Mouse (Mus musculus): ENCODE data around the gene Prkaa2. TPM values are rescaled to one million over a fixed set of nuclear protein-coding genes. Genes with fewer than 3 reads are reported as not detected.
A peak's percentile ranks its signal among the peaks of the same experiment; 100 is the strongest.

Prkaa2 gene
- total RNA-seq, 2 experiments from 2014 or later = 31.0 to 35.7 TPM

DNA sequence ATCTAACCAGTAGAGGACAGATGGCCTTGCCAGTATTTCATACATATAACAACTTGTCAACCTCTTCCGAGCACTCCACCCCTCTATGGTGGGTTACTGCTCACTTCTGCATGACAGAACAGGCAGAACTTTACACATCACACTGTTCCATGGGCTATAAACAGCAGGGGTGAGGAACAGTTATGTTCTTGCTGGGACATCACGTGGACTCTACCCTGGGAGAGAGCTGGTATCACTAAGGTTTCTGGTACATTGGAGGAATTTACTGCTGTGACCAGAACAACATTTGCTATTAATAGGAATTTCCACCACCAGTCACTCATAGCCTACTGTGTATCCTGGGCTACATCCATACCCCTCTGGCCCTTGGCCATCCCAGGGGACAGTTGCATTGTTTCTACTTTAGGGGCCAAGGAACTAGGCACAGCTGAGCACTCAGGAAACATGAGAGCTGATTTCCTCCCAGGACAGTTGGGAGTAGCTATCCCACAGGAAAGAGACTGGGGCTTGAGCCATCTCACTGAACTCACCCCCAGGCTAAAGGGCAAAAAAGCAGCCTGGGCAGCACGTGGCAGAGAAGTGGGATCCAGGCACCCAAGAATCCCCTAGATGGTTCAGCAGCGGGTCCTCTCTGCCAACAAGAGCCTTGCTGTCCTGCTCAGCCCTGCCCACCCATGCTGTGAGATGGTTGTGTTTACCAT is 23.8 kb upstream of the Prkaa2 start:
- intact Hi-C loops (cut with DNase I) = no loop called here
- no peak for DNase-seq (ENCODE audit: extremely low spot score in 1 of 2, low spot score in 2 of 2)
- no peak for TF ChIP-seq CTCF (IDR thresholded peaks at IDR 0.05)
- no peak overlapping the region for H3K4me3 ChIP-seq
- no peak overlapping the region for H3K27ac ChIP-seq

DNA sequence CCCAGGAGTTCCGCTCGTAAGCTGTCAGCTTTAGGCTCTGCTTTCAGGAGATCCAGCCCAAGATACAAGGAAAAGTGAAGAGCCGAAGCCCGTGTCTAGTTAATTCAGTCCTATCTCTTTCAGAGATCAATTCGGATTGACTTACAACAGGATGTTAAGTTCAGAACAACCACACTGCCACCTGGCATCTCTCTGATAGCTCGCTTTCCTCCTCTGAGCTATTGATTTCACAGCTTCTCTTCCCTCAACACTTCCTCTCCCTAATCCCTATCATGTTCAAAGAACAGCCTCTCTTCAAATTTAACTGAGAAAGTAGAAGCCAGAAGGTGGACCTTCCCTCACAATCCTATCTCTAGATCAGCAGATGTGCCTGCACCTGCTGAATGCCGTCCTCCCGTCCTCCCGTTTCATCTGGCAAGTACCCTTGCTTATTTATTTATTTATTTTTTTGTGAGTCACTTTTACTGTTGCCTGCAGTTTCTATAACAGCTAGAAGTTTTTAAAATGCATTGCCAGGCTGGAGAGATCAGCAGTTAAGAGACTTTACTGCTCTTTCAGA is 22.1 kb upstream of the Prkaa2 start:
- no peak for TF ChIP-seq CTCF (IDR thresholded peaks at IDR 0.05)
- H3K4me3 ChIP-seq = no peak overlapping the region
- no peak for DNase-seq (ENCODE audit: extremely low spot score in 1 of 2, low spot score in 2 of 2)
- no peak overlapping the region for H3K27ac ChIP-seq
- intact Hi-C loops (cut with DNase I) = no loop called here

DNA sequence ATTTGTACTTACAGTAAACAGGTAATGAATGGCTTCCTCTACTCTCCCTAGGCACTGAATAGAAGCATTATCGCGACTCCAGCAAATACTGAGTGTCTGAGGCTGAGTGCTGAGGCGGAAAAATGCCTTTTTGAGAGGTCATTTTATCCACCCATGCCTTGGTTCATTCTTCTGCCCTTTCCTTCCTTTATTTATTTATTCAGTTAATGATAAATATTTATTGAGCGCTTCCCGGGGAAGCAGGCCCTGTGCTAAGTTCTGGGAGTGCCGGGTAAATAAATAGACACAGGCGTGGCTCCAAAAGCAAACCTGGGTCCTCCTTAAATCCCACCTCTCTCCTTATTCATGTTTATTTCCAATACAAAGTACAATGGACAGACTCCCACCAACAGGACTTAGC is 19.5 kb upstream of the Prkaa2 start:
- no peak for DNase-seq (ENCODE audit: extremely low spot score in 1 of 2, low spot score in 2 of 2)
- no peak for TF ChIP-seq CTCF (IDR thresholded peaks at IDR 0.05)

GRCm38 (mm10) chr4:105122429-105122828 is 12.7 kb upstream of the Prkaa2 start:
- TF ChIP-seq CTCF (IDR thresholded peaks at IDR 0.05) = peak; percentile 58

More for the DNA sequence above, 19.5 kb upstream of the Prkaa2 start:
- H3K27ac ChIP-seq = no peak overlapping the region
- H3K4me3 ChIP-seq = no peak overlapping the region
- intact Hi-C loops (cut with DNase I) = no loop called here

DNA sequence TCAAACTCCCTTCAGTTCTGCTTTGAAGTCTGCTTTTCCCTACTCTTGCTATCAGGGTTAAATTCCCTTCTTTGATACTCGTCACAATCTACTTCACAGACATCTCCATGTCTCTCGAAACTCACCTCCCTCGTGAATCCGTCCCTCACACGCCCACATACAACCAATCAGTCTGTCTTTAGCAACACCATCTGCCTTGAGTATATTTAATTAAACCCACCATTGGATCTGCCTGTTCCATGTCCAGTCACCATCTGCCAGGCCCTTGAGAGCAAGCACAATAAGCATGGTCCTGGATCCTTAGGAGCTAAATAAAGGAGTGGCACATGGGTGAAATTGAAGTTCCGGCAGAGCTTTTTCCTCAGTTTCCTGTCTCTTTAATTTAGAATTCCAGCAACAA is 11.4 kb upstream of the Prkaa2 start:
- Histone ChIP-seq H3K4me3 (no peak overlapping the region), H3K27ac (no peak overlapping the region)
- TF ChIP-seq CTCF (IDR thresholded peaks at IDR 0.05) = no peak
- intact Hi-C loops (cut with DNase I) = loop anchor here (5.0 kb wide), 2 partner anchors 89 to 209 kb away; partner anchors contain the start of gene Fyb2
- DNase-seq (ENCODE audit: extremely low spot score in 1 of 2, low spot score in 2 of 2) = no peak

More at GRCm38 (mm10) chr4:105122429-105122828, 12.7 kb upstream of the Prkaa2 start:
- Histone ChIP-seq H3K4me3 (no peak overlapping the region), H3K27ac (no peak overlapping the region)
- DNase-seq (ENCODE audit: extremely low spot score in 1 of 2, low spot score in 2 of 2) = peak; percentile 54 to 58
- intact Hi-C loops (cut with DNase I) = loop anchor here (5.0 kb wide), 2 partner anchors 90 to 210 kb away; partner anchors contain the start of gene Fyb2

DNA sequence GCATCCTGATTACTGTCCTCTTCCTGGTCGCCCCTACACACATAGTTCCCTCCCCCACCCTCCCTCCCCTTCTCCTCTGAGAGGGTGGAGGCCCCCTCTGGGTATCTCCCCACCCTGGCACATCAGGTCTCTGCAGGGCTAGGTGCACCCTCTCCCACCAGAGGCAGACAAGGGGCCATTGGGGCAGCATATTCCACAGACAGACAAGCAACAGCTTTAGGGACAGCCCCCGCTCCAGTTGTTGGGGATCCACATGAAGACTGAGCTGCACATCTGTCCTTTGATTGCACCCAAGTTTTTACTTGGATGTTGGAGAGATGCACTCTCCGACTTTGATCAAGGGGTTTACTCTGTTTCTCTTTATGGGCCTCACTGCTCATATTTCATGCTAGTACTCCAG is 3.8 kb upstream of the Prkaa2 start:
- Histone ChIP-seq H3K4me3 (no peak overlapping the region), H3K27ac (no peak overlapping the region)
- intact Hi-C loops (cut with DNase I) = no loop called here
- no peak for DNase-seq (ENCODE audit: extremely low spot score in 1 of 2, low spot score in 2 of 2)
- no peak for TF ChIP-seq CTCF (IDR thresholded peaks at IDR 0.05)

DNA sequence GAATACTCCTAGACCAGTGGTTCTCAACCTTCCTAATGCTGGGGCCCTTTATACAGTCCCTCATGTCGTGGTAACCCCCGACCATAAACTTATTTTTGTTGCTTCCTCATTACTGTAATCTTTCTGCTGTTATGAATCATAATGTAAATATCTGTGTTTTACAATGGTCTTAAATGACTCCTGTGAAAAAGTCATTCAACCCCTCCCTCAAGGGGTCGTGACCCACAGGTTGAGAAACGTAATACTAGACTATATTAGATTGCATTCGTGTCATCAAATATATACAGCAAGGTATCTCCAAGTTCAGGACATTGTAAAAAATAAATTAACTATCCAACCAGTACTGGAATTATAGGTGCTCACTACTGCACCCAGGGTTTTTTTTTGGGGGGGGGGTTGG is 3.4 kb upstream of the Prkaa2 start:
- no peak for TF ChIP-seq CTCF (IDR thresholded peaks at IDR 0.05)
- H3K27ac ChIP-seq = no peak overlapping the region
- H3K4me3 ChIP-seq = no peak overlapping the region
- intact Hi-C loops (cut with DNase I) = no loop called here
- DNase-seq (ENCODE audit: extremely low spot score in 1 of 2, low spot score in 2 of 2) = no peak

DNA sequence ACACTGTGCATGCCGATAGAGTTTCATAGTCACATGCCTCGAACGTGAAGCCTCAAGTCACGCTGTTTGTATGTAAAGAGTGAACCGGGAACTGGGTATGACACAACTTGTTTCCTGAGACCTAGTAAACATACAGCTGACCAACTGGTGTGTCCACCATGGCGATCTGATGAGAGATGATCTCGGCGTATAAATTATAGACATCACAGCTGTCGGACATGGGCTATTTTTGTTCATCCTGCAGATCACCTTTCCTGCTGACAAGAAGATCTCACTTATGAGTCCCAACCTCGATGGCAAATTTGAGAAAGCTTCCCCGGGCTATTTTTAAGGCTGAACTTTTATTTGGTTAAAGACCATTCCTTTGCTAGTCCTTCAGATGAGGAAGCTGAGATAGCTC is 2.1 kb upstream of the Prkaa2 start:
- Histone ChIP-seq H3K4me3 (no peak overlapping the region), H3K27ac (no peak overlapping the region)
- no peak for TF ChIP-seq CTCF (IDR thresholded peaks at IDR 0.05)
- no peak for DNase-seq (ENCODE audit: extremely low spot score in 1 of 2, low spot score in 2 of 2)
- intact Hi-C loops (cut with DNase I) = no loop called here

DNA sequence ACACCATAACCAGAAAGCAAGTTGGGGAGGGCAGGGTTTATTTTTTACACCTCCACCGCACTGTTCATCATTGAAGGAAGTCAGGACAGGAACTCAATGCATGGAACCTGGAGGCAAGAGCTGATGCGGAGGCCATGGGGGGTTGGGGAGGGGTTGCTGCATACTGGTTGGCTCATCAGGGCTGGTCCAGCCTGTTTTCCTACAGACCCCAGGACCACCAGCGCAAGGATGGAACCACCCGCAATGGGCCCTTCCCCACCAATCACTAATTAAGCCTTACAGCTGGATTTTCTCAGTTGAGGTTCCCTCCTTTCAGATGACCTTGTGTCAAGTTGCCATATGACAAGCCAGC is 970 bp upstream of the Prkaa2 start:
- no peak for DNase-seq (ENCODE audit: extremely low spot score in 1 of 2, low spot score in 2 of 2)
- peak overlapping the region; percentile 99 for H3K27ac ChIP-seq
- intact Hi-C loops (cut with DNase I) = no loop called here
- peak overlapping the region; percentile 95 for H3K4me3 ChIP-seq
- TF ChIP-seq CTCF (IDR thresholded peaks at IDR 0.05) = no peak

GRCm38 (mm10) chr4:105109990-105110683 is 447 bp upstream of the Prkaa2 start:
- Histone ChIP-seq H3K27ac (peak overlapping the region; percentile 99), H3K4me3 (peak overlapping the region; percentile 95)
- no peak for TF ChIP-seq CTCF (IDR thresholded peaks at IDR 0.05)
- DNase-seq (ENCODE audit: extremely low spot score in 1 of 2, low spot score in 2 of 2) = peak; percentile 35 to 60
- intact Hi-C loops (cut with DNase I) = loop anchor here (5.0 kb wide), 1 partner anchor 73 kb away; no protein-coding TSS in a partner anchor

DNA sequence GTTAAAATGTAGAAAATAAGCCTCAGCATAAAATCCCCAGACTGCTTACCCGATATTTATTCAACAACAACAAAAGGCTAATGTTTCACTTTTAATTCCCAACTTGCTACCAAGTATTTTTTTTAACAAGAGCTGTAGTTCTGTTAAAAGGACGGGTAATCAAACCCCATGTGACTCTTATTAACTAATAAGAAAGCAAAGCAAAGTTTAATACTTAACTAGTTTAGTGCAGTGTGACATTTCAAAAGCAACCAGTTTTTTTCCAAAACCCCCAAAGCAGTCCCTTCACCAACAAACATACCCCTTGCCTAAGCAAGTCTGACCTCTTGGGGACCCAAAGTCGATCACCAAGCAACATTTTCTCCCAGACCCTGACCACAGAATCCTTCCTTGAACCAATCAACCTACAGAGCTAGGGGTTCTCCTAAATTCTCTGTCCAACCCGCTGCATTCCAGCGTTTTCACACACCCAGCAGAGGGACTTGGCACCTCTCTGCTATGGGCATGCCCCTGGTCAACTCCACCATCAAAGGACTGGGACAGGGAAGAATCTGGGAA is 970 bp downstream of the Prkaa2 start:
- peak overlapping the region; percentile 95 for H3K4me3 ChIP-seq
- intact Hi-C loops (cut with DNase I) = loop anchor here (5.0 kb wide), 1 partner anchor 71 kb away; no protein-coding TSS in a partner anchor
- H3K27ac ChIP-seq = peak overlapping the region; percentile 99
- no peak for DNase-seq (ENCODE audit: extremely low spot score in 1 of 2, low spot score in 2 of 2)
- TF ChIP-seq CTCF (IDR thresholded peaks at IDR 0.05) = no peak
